Mouse (Mus musculus) Patski (cell line): ENCODE measurements at regions not wholly inside any gene's neighbourhood (a gene's known extent, or its start where the extent isn't known, plus 50 kb on each side); places are given as distances from the start of the nearest gene placed in this dataset.
A peak's percentile ranks its signal among the peaks of the same experiment; 100 is the strongest.

Source experiments
- ATAC-seq: fragments of 100-300 bp; one replicate; pipeline ENCODE4 v1.8.0; 2021
- CTCF ChIA-PET: fragments of 350-600 bp; sonication (Branson Sonifier 250); formaldehyde crosslinking; loops from one replicate; lab custom pipeline; 2022; ENCODE audit warnings: inconsistent platforms; lab: Charles Lee
- POLR2A ChIA-PET: fragments of 350-600 bp; sonication (Branson Sonifier 250); formaldehyde crosslinking; loops from one replicate; lab custom pipeline; 2022; ENCODE audit warnings: antibody characterized with exemption, inconsistent platforms; lab: Charles Lee
- DNase-seq: peaks from one replicate; pipeline ENCODE4 v3.0.0-alpha.2; 2011; ENCODE audit warnings: low read depth, low spot score
- H3K27me3 ChIP-seq: fragments of 371-371 bp; one replicate; pipeline ENCODE4 v1.5.1; 2021
- CTCF ChIP-seq: fragments of 100-300 bp; IDR thresholded peaks from one replicate; pipeline ENCODE4 v1.5.1; 2021
- in situ Hi-C: fragments of 300-500 bp; cut with MboI; formaldehyde crosslinking; loops from 3 replicates; pipeline ENCODE4 v1.11.1; 2018; ENCODE audit warnings: low pct_unique_long_range_greater_than_20kb, mixed read lengths

DNA sequence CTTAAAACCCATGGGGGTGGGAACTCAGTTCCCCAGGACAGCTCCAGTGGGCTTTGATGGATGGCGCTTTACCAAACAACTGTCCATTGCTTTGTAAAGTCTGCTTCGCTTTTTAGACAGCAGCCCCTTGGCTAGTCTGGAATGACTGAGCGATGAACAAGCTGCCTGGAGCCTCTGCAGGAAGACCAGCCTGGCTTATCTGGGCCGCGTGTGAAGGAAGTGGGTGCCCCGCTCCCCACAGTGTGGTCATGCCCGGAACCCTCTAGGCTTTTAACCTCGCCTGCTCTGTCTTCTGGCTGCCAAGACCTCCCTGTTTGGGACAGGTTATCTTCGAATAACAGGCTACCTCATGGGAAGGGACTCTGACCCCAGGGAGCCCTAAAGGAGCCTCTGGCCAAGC lies 91.5 kb upstream of the Ptpn1 start:
- no peak for DNase-seq
- no peak for ATAC-seq
- H3K27me3 ChIP-seq = no peaks in the 10 kb centered on the region
- TF ChIP-seq CTCF = no peak
- ChIA-PET POLR2A (no interaction called here), CTCF (no interaction called here)
- in situ Hi-C loops = no loop called here

GRCm38 (mm10) chr2:167839324-167839981 lies 92.4 kb upstream of the Ptpn1 start:
- no peak for TF ChIP-seq CTCF
- DNase-seq (no peak), ATAC-seq (no peak)
- ChIA-PET CTCF (no interaction called here), POLR2A (no interaction called here)
- in situ Hi-C loops = loop anchor here (10.0 kb wide), 1 partner anchor 45 kb away; no protein-coding TSS in a partner anchor
- no peaks in the 10 kb centered on the region for H3K27me3 ChIP-seq

- no peak for TF ChIP-seq CTCF
These were observed 94.3 kb upstream of the Ptpn1 start for GRCm38 (mm10) chr2:167837596-167837995.

DNA sequence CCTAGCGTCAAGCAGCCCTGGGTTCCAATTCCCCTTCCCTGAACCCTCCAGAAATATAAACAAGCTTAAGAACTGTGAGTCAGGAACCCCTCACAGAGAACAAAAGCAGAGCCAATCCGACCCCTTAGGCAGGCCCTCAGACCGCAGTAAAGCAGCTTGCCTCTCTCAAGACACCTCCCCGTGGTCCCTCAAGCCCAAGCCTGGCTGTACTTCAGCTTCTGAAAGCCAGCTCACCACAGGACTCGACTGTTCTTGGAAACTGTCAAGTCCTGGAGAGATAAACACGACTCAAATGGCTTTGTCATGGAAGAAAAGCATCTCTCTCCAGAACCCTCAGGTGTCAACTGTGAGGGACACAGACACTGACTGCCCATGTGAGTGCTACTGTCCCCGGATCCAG lies 95.2 kb upstream of the Ptpn1 start:
- ChIA-PET CTCF (interaction anchor here (1.5 kb wide), 1 partner anchor 8 kb away, joined by 6 read pairs; no protein-coding TSS in a partner anchor), POLR2A (no interaction called here)
- no peak for DNase-seq
- in situ Hi-C loops = loop anchor here (10.0 kb wide), 1 partner anchor 48 kb away; no protein-coding TSS in a partner anchor
- no peak for TF ChIP-seq CTCF
- no peaks in the 10 kb centered on the region for H3K27me3 ChIP-seq
- ATAC-seq = no peak

More at GRCm38 (mm10) chr2:167837596-167837995, 94.3 kb upstream of the Ptpn1 start:
- ATAC-seq (no peak), DNase-seq (no peak)
- CTCF ChIA-PET = interaction anchor here (0.7 kb wide), 1 partner anchor 10 kb away, joined by 3 read pairs; no protein-coding TSS in a partner anchor
- H3K27me3 ChIP-seq = no peaks in the 10 kb centered on the region
- POLR2A ChIA-PET = no interaction called here
- in situ Hi-C loops = loop anchor here (10.0 kb wide), 1 partner anchor 47 kb away; no protein-coding TSS in a partner anchor

DNA sequence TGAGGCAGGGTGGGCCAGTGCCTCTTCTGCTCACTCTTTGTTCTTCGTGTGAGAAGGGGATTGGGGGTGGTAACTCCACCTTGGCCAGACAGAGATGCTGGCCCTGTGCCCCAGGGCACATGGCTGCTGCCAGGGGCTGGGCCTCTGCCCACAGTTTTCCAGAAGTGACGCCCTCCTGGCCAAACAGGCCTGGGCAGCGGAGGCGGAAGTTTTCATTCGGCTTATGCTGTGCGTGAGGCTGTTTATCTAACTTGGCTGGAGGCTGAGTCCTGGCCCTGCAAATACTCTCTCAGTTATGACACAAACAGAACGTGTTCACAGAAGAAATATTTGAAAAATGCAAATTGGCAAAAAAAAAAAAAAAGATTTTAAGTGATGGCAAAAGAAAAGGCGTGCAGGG lies 97.3 kb upstream of the Ptpn1 start:
- ATAC-seq (peak; percentile 52), DNase-seq (peak; percentile 89)
- CTCF ChIA-PET = interaction anchor here (1.6 kb wide), 1 partner anchor 65 kb away, joined by 3 read pairs; no protein-coding TSS in a partner anchor
- no peaks in the 10 kb centered on the region for H3K27me3 ChIP-seq
- in situ Hi-C loops = loop anchor here (10.0 kb wide), 1 partner anchor 50 kb away; no protein-coding TSS in a partner anchor
- POLR2A ChIA-PET = interaction anchor here (0.6 kb wide), 2 partner anchors 19 to 60 kb away, joined by 3 read pairs; no protein-coding TSS in a partner anchor
- TF ChIP-seq CTCF = no peak

GRCm38 (mm10) chr2:167833290-167833953 lies 98.4 kb upstream of the Ptpn1 start:
- ChIA-PET POLR2A (interaction anchor here (1.1 kb wide), 1 partner anchor 18 kb away, joined by 4 read pairs; no protein-coding TSS in a partner anchor), CTCF (interaction anchor here (1.3 to 1.6 kb wide), 2 partner anchors 64 to 72 kb away, joined by 3 to 5 read pairs; no protein-coding TSS in a partner anchor)
- no peaks in the 10 kb centered on the region for H3K27me3 ChIP-seq
- DNase-seq = peak; percentile 89
- no peak for TF ChIP-seq CTCF
- in situ Hi-C loops = loop anchor here (10.0 kb wide), 1 partner anchor 51 kb away; no protein-coding TSS in a partner anchor
- ATAC-seq = peak; percentile 48

DNA sequence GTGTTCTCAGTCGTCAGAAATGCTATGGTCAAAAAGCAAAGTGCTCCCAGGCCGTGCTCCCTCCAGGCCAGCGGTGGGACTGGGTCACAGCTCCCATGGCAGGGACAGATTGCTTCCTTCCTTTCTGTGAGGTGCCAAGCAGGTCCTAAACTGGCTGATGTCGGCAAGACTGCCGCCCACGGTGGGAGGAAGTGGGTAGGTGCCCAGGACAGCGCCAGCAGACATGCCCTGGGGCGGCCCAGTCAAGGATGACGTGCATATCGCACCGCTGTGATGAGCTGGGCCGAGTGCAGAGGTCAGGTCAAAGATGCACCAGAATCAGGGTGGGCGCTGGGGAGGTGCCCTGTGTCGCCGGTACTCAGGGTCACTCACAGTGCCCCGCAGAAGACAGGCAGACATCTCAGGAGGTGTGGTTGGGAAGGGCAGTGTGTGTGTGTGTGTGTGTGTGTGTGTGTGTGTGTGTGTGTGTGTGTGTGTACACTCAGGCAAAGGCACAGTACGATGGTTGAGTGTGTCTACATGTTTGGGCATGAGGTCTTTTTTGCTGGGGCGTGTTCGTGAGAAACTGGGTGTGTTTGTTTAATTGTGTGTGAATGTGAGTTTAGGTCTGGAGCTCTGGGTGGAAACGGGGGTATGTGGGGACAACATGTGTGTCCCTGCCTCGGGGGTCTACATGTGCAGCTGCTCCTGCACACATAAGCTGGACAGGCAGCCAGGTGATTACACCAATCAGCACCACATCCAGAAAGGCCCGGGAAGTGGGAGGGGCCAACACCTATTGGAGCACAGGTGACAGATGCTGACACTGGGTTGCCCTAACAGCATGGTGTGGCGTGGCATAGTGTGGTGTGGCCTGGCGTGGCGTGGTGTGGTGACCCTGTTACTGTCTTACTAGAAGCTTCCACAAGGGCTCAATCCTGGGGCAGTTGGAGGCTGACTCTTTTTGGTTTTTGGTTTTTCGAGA lies 100.5 kb upstream of the Ptpn1 start:
- in situ Hi-C loops = loop anchor here (10.0 kb wide), 1 partner anchor 53 kb away; no protein-coding TSS in a partner anchor
- TF ChIP-seq CTCF = no peak
- no peak for DNase-seq
- H3K27me3 ChIP-seq = no peaks in the 10 kb centered on the region
- no peak for ATAC-seq
- CTCF ChIA-PET = no interaction called here
- POLR2A ChIA-PET = no interaction called here

DNA sequence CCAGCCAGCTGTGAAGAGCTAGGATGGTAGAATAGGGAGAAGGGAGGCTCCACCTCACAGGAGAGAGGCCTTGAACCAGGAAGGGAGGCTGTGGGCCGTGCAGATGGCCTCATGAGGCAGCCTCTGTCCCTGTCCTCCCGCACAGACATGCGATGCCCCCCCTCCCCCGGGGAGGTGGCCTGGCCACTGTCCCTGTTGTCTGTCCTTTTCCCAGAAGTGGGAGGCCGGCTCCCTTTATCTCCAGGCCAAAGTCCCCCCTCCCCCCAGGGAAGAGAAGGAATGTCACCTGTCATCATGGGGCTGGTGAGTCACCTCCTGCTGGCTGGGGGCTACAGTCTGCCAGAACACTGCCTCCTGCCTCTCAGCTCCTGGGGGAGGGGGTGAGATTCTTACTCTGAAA lies 103.6 kb upstream of the Ptpn1 start:
- no peaks in the 10 kb centered on the region for H3K27me3 ChIP-seq
- CTCF ChIA-PET = no interaction called here
- ATAC-seq (no peak), DNase-seq (no peak)
- in situ Hi-C loops = no loop called here
- TF ChIP-seq CTCF = no peak
- POLR2A ChIA-PET = interaction anchor here (0.6 to 0.8 kb wide), 2 partner anchors 54 to 136 kb away, joined by 3 to 4 read pairs; no protein-coding TSS in a partner anchor

DNA sequence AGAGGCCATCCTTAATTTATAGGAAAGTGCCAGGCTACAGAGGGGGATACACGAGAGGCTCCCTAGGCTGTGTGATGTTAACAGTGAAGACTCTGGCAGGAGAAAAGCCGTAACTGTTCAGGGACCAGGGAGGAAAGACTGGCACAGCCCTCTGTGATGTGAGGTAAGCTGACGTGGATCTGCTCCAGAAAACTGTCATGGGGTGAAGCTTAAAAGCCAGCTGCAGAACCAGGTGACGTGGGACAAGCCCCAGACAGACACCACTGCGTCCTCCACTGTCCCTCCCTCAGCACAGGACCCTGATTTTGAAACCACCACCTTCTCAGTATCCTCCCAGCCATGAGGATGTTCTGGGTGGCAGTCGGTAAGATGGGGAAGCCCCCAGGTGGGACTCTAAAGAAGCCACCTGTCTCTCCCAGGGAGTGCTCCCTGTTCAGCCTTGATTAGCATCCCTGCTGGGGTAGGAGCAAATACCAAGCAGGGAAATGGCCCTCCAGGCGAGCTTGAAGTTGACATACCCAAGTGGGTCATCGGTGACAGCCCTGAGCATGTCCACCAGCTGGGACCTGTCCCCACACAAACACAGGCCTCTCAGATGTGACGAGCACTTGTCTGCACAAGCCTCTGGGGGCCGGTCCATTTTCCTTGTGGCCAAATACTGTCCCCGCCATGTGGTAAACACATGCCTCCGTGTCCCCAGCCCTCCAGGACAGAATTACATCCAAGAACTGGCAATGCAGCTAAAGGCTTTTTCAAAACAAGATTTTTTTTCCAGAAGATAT lies 104.7 kb upstream of the Ptpn1 start:
- DNase-seq (no peak), ATAC-seq (no peak)
- TF ChIP-seq CTCF = no peak
- in situ Hi-C loops = no loop called here
- H3K27me3 ChIP-seq = no peaks in the 10 kb centered on the region
- ChIA-PET CTCF (no interaction called here), POLR2A (no interaction called here)
